Mouse (Mus musculus): ENCODE results near the gene Nkx2-2. TPM values are rescaled to one million over a fixed set of nuclear protein-coding genes. Genes with fewer than 3 reads are reported as not detected.

Gene Nkx2-2
- not detected for total RNA-seq (2022)

DNA sequence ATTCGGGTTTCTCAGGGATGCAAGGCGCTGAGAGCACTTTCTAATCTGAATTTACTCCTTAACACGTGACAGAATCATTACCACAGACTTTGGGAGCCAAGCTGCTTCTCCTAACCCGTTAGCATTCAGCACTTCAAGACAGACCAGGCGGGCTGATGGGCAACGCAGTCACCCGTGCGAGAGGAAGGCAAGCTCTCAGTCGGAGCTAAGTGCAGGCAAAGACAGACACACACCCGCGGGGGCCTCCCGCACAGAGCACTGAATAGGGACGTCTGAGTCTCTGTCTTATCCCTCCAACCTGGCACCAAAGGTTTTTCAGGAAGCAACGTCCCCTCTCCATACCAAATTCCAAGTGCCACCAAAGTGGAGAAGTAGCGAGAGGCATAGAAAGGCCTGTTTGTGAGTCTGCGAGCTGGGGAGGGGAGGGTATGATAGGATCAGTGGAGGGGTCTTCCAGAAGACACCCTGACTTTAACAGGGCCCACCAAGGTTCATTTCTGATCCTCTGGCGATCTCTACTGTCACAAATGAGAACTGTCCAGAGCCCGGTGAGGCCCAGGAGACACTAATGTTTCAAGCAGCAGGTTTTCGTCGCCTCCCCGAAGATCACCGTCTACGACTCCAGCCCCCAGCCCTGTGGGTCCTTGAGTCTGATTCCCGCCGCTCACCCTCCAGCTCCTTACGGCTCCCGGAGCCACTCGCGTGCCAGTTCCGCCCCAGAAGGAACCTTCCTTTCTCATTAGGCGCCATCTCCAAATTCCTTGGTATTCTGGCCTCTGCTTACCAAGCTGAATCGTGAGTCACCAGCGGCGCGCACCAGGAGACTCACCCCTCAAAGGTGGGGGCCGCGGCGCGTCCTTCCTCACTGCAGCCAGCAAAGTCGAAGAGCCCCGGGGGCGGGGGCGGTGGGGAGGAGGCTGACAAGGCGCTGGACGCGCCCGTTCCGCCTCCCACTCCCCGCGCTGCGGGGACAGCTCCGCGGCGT is at the start of gene Nkx2-2:
TSS of gene Nkx2-2 (minus strand) at position 973 of the 985 bp plus-strand sequence.
- DNase-seq: no peak

DNA sequence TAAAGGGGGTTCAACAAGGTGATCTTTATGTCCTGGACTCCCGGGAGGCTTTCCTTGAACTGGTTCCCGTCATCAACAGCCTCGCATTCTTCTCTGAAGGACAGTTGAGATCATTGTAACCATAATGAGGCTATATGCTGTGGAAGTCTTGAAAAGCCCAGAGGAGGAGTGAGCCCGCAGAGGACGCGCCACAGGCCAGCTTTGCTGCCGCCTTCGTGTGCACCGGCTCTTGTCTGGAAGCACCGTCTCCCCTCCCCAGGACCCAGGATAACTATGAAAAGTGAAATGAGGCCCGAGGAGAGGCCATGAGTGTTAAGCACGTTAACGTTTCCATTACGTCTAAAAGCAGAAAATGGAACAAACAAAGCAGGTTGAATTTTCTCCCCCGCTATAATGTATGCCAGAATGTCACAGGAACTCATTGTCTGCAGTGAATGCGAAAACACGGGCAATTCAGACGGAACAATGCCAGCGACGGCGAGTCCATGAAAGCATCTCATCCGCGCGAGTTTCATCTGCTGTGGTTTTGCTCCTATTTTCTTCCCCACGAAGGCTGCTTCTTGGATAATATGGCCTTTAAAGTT is 41.8 kb upstream of the Nkx2-2 start:
- no peak for DNase-seq

DNA sequence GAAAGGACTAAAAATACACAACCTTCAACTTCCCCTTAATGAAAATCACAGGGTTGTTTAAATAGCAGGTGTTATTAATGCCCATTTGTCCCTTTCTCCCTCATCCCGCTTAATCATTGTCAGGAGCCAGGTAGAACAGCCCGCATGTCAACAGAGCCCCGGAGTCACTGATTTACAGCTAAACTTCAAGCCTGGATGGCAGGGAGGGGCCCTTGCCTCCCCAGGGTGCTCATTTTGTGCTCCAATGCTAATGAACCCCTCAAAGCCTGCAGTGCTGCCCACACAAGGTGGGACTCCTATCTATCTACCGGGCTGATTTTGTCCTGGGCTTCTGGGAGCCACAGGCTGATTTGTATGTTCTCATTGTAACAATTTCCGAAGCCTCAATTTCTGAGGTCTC is 37.1 kb upstream of the Nkx2-2 start:
- DNase-seq: no peak

DNA sequence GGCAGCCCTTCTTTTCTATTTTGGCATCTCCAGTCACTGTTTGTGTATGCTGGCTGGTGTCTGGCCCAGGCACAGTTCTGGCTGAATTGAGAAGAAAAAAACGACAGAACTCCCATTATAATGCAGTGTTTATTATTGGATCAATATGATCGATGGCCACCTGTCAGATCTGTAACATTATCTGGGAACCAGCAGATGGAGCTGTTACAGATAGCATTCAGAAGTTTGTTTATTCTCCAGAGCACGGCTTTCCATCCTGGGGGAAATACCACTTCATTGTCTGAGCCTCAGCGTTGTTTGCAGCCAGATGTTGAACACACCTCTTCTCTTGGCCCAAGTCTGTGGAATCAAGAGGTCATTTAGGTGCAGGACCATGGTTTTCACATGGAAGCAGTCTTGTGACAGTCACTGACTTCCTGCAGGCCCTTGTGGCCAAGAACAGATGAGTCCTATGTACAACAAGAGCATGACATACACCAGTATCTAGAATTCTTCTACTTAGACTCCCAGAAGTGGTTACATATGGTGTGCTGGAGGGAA is 11.1 kb upstream of the Nkx2-2 start:
- no peak for DNase-seq

DNA sequence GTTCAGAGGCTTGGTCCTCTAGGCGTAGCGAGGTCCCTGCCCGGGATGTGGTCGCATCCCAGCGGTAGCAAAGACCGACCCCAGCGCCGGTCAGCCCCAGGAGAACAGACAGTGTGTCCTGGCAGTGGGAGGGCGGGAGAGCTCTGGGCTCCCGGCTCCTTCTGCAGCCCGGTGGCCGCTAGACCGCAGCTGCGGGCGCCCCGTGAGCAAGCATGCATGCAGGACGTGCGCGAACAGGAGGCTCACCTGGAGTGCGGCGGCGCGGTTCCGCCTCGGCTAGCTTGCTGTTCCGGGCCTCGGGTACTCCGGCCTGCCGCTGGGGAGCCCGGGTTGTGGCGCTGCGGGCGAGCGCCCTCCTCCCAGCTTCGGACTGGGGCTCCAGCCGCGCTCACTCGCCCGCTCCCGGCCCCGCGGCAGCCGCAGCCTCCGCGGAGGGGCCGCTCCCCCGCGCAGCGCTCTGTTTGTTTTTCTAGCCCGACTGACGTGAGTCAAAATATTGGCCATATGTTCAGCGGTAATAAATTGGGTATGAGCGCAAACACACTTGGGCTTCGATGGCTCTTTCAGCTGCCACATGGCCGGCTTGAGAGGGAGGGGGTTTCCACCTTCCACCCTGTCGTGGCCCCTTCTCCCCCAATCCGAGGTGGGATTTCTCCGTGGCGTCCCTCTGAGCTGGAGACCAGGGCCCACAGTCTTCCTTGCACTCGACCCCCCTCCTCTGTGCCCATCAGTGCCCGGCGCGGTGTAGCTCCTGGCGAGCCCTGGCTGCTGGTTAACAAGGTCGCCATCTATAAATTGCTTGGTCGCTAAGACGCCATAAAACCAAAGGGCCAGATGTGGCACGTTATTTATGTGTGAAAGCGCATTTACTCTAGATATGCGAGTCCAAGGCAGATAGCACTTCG is 920 bp upstream of the Nkx2-2 start:
- no peak for DNase-seq

DNA sequence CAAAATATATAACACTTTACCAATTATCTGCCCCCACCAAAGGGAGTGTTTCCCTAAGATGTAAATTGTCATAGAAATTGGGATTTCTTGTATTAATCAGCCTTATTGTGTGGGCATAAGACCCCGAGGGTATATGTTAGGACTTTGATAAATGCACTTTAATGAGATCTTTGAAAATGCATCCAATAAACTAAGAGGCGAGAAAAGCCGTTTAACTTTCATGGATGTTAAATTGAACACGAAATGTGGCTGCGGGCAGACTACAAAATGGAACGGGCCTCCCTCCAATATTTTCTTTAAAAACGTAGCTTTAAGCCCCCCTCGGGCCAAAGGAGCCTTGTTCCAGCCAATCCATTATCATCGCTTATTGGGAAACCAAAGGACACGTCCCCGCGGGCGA is 1.3 kb downstream of the Nkx2-2 start:
- no peak for DNase-seq

DNA sequence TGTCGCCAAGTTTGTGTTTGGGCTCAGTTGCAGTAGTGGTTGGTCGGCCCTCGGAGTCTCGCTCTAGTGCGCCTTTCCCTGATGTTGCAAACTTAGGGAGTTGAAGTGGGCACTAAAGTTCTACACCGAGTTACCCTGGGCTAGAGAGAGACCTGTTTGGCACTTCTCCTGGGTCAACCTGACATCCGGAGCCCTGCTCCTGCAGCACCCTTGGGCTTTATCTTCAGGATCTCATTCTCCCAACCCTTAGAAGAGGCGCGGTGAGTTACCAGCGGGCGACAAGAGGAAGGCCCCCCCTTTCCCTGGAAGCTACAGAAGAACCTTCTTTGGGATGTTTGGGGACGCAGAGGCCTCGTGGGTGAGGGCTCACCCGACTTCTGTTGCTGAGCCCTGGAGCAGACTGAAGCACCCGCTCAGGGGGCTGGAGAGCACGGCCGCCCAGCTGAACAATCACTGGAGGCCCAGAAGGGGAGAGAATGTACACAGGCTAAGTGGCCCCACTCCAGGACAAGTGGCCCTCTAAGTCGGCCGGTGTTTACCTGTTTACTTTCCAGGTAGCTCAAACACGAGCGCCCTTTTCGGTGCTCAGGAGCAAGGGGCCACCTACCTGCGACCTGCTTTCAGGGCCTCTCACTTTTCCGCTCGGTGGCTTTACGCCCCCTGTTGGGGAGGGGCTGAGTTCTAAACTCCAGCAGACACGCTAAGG is 3.6 kb downstream of the Nkx2-2 start:
- DNase-seq: no peak

DNA sequence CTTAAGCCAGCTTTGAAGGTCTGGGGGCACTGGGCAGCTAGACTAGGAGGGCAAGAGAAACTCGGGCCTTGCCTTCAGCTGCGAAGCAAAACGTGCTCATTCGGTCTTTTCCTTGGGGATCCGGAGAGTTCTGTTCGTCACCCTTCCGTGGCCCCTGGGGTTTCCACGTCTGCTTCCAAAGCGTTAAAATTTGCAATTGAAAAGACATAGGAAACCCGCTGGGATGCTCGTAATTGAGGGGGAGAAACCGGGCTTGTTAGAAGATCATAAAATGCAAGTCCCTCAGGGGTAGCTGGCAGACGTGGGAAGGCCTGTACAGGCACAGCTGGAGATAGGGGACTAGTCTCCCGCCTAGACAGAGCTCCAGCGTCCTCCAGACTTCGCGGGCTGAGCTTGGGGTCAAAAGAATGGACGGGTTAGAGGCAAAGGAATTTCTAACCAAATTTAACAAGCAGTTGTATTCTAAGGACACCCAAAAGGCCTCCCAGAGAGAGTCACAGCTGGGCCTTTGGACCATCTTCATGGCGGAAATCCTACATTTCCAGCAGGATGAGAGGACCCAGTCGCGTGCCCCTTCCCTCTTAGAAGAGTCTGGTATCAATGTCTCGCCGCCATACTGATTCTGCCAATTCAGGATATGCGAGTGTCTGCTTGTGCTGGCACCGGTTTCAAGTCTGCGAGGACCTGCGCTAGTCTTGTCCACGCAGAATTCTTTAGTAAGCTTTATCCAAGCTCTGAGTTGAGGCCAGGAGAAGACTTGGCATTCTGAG is 4.3 kb downstream of the Nkx2-2 start:
- DNase-seq: no peak

DNA sequence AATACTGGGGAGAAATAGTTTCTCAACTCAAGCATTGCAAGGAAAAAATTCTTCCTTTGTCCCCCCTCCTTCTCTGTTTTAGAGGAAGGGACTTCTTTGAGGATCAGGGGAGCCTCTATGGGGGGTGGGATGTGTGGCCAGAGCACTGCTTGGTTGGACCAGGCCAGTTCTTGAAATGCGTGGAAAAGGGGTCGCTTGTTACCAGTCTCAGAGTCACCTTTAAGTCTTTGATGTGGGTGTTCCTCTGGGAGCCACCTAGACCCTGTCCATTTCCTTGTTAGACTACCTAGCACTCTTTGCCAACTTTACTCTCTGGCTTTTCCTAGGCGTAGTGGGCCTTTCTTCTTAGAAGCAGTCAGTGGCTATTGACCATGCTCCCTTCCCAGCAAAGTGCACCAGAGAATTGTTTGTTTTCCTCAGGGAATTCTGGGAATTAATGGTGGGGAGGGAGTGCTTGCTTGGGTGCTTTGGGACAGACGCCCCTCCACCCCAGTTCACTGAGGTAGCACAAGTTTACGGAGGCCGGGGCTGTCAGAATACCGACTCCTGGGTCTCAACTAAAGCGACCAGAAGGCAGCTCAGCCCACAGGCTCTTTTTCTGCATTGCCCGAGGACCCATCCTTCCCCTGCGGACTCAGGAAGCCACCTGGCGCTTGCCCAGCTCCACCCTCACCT is 5.0 kb downstream of the Nkx2-2 start:
- no peak for DNase-seq

DNA sequence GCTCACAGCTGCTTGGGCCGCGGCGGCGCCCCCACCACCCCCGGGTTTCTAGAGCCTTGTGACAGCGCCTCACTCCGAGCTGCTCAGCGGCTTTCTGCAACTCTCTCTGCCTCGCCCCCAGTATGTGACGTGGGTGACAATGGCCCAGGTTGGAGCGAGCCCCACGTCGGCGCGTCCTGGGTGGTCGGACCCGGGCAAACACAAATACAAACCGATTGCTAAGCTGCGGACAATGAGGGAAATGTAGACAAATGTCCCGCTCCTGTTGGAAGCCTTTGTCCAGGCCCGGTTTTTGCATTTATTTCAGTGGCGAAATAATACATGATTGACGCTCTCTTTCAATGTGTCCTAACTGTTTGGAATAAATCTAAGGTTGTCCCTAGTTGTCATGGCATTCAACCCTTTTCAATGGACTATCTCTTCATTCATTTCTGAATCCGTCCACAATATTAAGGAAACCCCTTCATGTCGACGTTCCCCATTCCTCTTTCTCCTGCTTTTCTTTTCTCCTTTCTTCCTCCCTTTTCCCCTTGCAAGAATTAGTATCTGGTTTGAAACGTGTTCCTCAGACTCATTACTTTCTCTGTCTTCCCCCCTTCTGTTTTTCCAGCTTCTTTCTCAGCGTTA is 5.9 kb downstream of the Nkx2-2 start:
- no peak for DNase-seq

DNA sequence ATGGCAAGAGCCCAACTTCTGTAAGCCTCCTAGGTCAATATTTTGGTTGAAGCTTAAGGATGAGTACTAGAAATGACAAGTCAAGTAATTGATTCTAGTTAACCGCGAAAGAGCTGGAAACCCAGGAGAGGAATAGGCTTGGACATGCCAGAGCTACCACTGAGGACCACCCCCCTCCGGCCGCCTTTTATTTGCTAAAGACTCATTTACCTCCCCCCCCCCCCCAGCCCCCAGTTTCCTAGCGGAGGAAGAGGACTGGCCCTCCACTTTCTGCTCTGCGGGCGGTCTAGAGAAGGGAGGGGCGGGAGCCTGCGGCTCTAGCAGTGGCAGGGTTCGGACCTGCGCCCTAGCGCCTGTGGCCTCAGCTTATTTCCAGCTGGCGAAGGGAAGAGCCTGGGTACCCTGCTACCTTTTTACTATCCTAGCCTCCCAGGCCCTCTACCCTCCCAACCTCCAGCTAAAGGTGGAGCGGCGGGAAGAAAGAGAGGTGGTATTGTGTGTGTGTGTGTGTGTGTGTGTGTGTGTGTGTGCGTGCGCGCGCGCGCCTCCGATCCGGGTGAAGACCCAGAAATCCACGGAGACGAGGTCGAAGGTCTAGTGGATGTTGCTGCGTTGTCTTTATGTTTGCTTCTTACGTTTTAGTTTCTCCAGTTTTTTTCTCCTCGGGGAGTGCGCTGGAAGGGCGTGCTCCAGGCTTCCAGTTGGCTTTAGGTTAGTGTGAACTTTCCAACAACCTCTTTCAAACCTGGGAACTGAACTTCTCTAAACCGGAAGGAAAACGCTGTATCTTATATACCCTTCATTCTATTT is 6.8 kb downstream of the Nkx2-2 start:
- no peak for DNase-seq

DNA sequence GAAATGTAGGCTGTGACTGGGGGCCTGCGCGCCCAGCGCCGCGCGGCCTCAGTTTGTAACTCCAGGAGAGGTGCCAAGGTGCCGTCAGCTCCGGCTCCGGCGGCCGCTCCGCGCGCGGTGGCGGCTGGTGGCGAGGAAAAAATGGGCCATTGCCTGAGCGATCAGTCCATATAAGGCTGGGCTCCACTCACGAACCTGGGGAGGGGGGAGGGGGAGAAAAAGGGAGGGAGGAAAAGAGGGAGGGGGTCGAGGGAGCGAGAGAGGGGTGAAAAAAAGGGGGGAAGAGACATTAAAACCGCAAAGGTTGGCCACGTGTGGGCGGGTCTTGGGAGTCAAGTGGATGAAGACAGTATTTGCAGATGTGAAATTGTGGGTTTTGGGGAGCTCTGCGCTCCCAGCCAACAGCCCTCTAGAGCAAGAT is 7.8 kb downstream of the Nkx2-2 start:
- no peak for DNase-seq

DNA sequence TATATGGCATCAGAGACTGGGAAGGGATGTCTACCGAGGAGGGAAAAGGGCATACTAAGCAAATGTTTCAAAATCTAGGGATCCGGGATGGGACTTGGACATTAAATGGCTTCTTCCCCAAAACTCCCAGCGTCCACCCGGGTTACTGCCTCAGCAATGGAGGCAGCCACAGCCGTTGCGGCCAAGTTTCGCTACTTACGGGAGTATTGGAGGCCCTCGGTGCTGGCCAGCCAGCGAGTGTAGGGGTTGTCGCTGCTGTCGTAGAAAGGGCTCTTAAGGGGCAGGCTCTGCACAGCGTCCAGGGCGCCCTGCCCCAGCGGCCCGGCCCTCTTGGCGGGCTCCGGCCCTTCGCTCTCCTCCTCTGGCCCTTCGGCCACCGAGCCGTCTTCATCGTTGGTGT is 8.5 kb downstream of the Nkx2-2 start:
- DNase-seq: no peak

DNA sequence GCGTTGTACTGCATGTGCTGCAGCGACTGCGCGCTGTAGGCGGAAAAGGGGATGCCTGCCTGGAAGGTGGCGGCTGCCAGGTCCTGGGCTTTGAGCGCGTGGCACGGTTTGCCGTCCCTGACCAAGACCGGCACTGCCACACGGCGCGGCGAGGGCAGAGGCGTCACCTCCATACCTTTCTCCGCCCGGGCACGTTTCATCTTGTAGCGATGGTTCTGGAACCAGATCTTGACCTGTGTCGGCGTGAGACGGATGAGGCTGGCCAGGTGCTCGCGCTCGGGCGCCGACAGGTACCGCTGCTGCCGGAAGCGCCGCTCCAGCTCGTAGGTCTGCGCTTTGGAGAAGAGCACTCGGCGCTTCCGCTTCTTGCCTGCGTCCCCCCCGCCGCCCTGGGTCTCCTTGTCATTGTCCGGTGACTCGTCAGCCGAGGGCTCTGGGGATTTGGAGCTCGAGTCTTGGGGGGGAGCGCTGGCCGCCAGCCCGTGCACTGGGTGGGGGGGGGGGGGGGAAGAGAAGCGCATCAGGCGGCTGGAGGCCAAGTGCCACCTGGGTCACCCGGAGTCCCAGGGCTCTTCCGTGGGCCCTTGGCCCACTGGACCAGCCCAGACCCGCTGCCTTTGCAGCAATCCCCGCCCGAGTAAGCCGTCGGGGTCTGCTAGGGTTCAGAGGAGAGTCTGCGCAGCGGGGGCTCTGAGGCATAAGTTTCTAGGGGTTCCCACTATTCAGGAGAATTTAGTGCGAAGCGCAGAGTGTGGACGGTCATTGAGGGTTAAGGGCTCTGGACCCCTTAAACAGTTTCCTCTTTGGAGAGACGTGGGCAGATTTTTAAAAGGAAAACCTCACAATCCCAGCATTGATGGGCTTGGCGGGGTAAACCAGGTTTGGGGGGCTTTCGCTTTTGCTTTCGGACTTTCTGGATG is 9.7 kb downstream of the Nkx2-2 start:
- no peak for DNase-seq

DNA sequence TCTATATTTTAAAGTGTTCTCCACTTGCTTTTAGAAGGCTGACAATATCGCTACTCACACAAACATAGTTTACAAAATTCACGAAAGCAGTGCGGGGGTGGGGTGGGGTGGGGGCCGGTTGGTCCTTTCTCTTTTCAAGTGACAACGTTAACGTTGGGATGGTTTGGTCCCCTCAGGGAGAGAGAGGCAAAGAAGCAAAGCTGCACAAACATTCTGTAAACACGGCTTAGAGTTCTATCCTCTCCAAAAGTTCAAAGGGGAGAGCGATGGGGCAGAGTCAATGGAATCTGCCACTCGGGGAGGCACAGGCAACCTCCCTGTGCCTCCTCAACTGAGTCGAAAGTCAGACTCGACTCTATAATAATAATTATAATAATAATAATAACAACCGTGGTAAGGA is 10.5 kb downstream of the Nkx2-2 start:
- DNase-seq: no peak

DNA sequence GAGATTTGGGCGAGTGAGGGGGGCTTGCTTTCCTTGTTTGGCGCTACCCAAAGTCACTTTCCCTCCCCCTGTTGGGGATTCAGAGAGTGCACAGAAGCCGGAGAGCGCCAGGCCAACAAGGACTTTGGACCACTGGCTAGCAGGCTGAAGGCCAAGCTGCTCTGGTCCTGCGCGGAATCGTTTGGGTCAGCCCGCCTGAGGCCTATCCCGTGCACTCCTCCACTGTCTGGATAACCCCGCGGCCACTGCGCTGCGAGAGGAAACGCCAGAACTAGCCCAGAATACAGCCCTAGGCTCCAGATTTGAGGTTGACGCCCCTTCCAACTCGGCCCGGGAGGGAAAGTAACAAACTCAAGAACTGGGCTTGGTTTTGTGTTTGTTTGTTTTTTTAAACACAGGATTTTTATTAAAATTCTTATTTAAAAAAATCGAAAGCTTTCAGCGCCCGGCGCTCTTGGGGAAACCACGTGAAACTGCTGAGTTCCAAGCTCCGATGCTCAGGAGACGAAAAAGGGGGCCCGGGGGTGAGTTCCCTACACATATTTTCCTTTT is 11.3 kb downstream of the Nkx2-2 start:
- DNase-seq: no peak

DNA sequence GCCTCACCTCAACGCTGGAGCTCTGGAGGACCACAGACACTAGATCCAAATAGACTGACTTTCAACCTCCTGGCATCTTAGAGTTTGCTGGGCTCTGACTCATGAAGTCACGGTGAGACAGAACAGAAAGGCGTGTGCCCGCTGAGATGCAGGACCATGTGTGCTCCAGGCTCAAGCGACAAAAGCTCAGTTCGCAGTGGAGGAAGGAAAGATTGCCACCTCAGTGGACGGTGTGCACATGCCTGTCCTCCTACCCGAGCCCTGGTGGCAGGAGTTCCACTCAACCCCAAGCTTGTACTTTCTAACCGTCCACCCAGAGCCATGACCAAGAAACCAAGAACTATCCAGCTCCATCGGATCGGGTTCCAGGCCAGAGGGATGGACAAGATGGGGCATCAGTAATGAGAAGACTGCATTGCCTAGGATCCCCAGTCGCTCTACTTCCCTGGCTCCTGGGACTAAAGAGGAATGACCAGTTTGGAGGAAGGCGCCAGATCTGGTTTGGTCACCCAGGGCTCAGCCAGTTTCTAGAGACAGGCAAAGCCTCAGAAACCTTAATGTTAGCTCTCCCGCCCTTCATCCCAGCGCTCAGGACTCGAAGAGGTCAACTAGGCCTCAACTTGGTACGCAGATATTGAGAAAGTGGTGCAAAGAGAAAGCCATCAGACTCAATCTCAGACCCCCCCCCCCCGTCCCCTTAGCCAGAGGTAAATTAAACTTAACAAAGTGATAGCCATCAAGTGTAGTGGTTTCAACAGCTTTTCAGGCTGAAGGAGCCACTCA is 11.9 kb downstream of the Nkx2-2 start:
- no peak for DNase-seq

All from adrenal gland, adult 8-10 months (tissue).